Mouse (Mus musculus) CH12.LX (cell line): ENCODE results near the gene Mettl3. TPM values are rescaled to one million over a fixed set of nuclear protein-coding genes. Genes with fewer than 3 reads are reported as not detected.

Source experiments
- DNase-seq: peaks from one replicate; pipeline ENCODE4 v3.0.0-alpha.2; 2013; ENCODE audit errors: extremely low read depth
- H3K27ac ChIP-seq: 2 replicates; pipeline ENCODE4 v1.5.1; 2012; ENCODE audit warnings: low read depth, mild to moderate bottlenecking, control low read depth, moderate library complexity; ENCODE audit not compliant: insufficient read depth
- H3K27me3 ChIP-seq: replicated peaks from 2 replicates; pipeline ENCODE3; 2012; ENCODE audit warnings: inconsistent platforms
- H3K36me3 ChIP-seq, 2 experiments: replicated peaks in 1 of 2; 2 replicates each; pipeline versions ENCODE3 to v1.6.1; 2012; ENCODE audit warnings: inconsistent platforms in 1 of 2, low read length in 1 of 2, mild to moderate bottlenecking in 1 of 2, mixed read lengths in 1 of 2, moderate library complexity in 1 of 2; ENCODE audit not compliant: control insufficient read depth in 1 of 2, insufficient read depth in 1 of 2
- H3K4me1 ChIP-seq, 2 experiments: 2 replicates each; pipeline ENCODE4 v1.6.1; 2012; ENCODE audit warnings: inconsistent platforms in 1 of 2, moderate library complexity in 1 of 2; ENCODE audit not compliant: insufficient read depth in 2 of 2, control insufficient read depth in 1 of 2
- H3K4me2 ChIP-seq: 2 replicates; pipeline ENCODE4 v1.6.1; 2012; ENCODE audit warnings: low read depth, mild to moderate bottlenecking, control low read depth; ENCODE audit not compliant: poor library complexity, insufficient read depth, severe bottlenecking
- H3K4me3 ChIP-seq, 3 experiments: fragments of 150-350 bp in 1 of 3; sonication (generic) in 1 of 3; replicated peaks in 1 of 3; 2 replicates each; pipeline versions ENCODE3 to v1.5.1; 2011 to 2012; ENCODE audit warnings: low read depth in 2 of 3, low read length in 2 of 3, mild to moderate bottlenecking in 2 of 3, moderate library complexity in 2 of 3, control low read depth in 1 of 3, improper control_type of control experiment in 1 of 3, inconsistent platforms in 1 of 3, mixed read lengths in 1 of 3; ENCODE audit not compliant: poor library complexity in 1 of 3
- H3K79me2 ChIP-seq: replicated peaks from 2 replicates; pipeline ENCODE4 v1.6.1; 2012; ENCODE audit warnings: mild to moderate bottlenecking, moderate library complexity; ENCODE audit not compliant: control insufficient read depth, poor library complexity, insufficient read depth, severe bottlenecking; ENCODE audit errors: extremely low read depth
- H3K9ac ChIP-seq: 2 replicates; pipeline ENCODE4 v1.6.1; 2012; ENCODE audit warnings: low read depth, mild to moderate bottlenecking, control low read depth, moderate library complexity; ENCODE audit not compliant: insufficient read depth
- H3K9me3 ChIP-seq: replicated peaks from 2 replicates; pipeline ENCODE3; 2012; ENCODE audit warnings: low read length, inconsistent platforms, mixed read lengths
- CHD1 ChIP-seq: IDR thresholded peaks from 2 replicates; pipeline ENCODE4 v1.6.1; 2012; ENCODE audit warnings: low read depth, low read length, improper control_type of control experiment, inconsistent platforms
- CTCF ChIP-seq, 2 experiments: IDR thresholded peaks in 1 of 2; conservative IDR thresholded peaks in 1 of 2; 2 replicates each; pipeline ENCODE4 v1.5.1; 2011 to 2012; ENCODE audit warnings: low read depth in 2 of 2, low read length in 2 of 2, improper control_type of control experiment in 1 of 2, inconsistent platforms in 1 of 2, mild to moderate bottlenecking in 1 of 2, moderate library complexity in 1 of 2
- E2F4 ChIP-seq: IDR thresholded peaks from 2 replicates; pipeline ENCODE4 v1.6.1; 2011; ENCODE audit warnings: low read depth, low read length, improper control_type of control experiment; ENCODE audit not compliant: insufficient replicate concordance
- HCFC1 ChIP-seq: IDR thresholded peaks from 2 replicates; pipeline ENCODE4 v1.6.1; 2012; ENCODE audit warnings: low read depth, mild to moderate bottlenecking, inconsistent platforms, low read length, improper control_type of control experiment
- JUND ChIP-seq: conservative IDR thresholded peaks from 2 replicates; pipeline ENCODE4 v1.6.1; 2011; ENCODE audit warnings: low read depth, low read length, improper control_type of control experiment
- MAFK ChIP-seq: IDR thresholded peaks from 2 replicates; pipeline ENCODE4 v1.6.1; 2011; ENCODE audit warnings: low read length, improper control_type of control experiment; ENCODE audit not compliant: insufficient replicate concordance
- MAX ChIP-seq: IDR thresholded peaks from 2 replicates; pipeline ENCODE4 v1.6.1; 2011; ENCODE audit warnings: low read length, improper control_type of control experiment
- MXI1 ChIP-seq: IDR thresholded peaks from 2 replicates; pipeline ENCODE4 v1.6.1; 2011; ENCODE audit warnings: mild to moderate bottlenecking, low read depth, low read length, improper control_type of control experiment
- MYC ChIP-seq: IDR thresholded peaks from 2 replicates; pipeline ENCODE4 v1.6.1; 2011; ENCODE audit warnings: low read depth, mild to moderate bottlenecking, improper control_type of control experiment, low read length
- PAX5 ChIP-seq: IDR thresholded peaks from 2 replicates; pipeline ENCODE4 v1.6.1; 2012; ENCODE audit warnings: low read length, inconsistent platforms, mixed read lengths
- POLR2A ChIP-seq: IDR thresholded peaks from 2 replicates; pipeline ENCODE4 v1.6.1; 2011; ENCODE audit warnings: low read depth, mild to moderate bottlenecking, improper control_type of control experiment, low read length
- POLR2AphosphoS2 ChIP-seq: IDR thresholded peaks from 2 replicates; pipeline ENCODE4 v1.6.1; 2011; ENCODE audit warnings: low read depth, low read length, improper control_type of control experiment
- RAD21 ChIP-seq: IDR thresholded peaks from 2 replicates; pipeline ENCODE4 v1.6.1; 2011; ENCODE audit warnings: low read depth, mild to moderate bottlenecking, low read length, improper control_type of control experiment, moderate library complexity
- SIN3A ChIP-seq: IDR thresholded peaks from 2 replicates; pipeline ENCODE4 v1.6.1; 2012; ENCODE audit warnings: low read length, improper control_type of control experiment, inconsistent platforms
- SMC3 ChIP-seq: IDR thresholded peaks from 2 replicates; pipeline ENCODE4 v1.6.1; 2011; ENCODE audit warnings: low read depth, low read length, improper control_type of control experiment
- TBP ChIP-seq: conservative IDR thresholded peaks from 2 replicates; pipeline ENCODE4 v1.6.1; 2011; ENCODE audit warnings: low read depth, low read length, improper control_type of control experiment
- TCF12 ChIP-seq: IDR thresholded peaks from 2 replicates; pipeline ENCODE4 v1.6.1; 2014; ENCODE audit warnings: low read depth, mild to moderate bottlenecking, inconsistent platforms, low read length, improper control_type of control experiment
- USF2 ChIP-seq: conservative IDR thresholded peaks from 2 replicates; pipeline ENCODE4 v1.6.1; 2011; ENCODE audit warnings: low read depth, low read length, improper control_type of control experiment
- ZC3H11A ChIP-seq: IDR thresholded peaks from 2 replicates; pipeline ENCODE4 v1.6.1; 2012; ENCODE audit warnings: low read depth, mild to moderate bottlenecking, inconsistent platforms, low read length, improper control_type of control experiment
- ZKSCAN1 ChIP-seq: IDR thresholded peaks from 2 replicates; pipeline ENCODE4 v1.6.1; 2012; ENCODE audit warnings: low read depth, inconsistent platforms, low read length, improper control_type of control experiment, borderline replicate concordance
- ZMIZ1 ChIP-seq: IDR thresholded peaks from 2 replicates; pipeline ENCODE4 v1.6.1; 2012; ENCODE audit warnings: low read depth, mild to moderate bottlenecking, inconsistent platforms, low read length, improper control_type of control experiment
- ZNF384 ChIP-seq: IDR thresholded peaks from 2 replicates; pipeline ENCODE4 v1.6.1; 2012; ENCODE audit warnings: low read depth, low read length, improper control_type of control experiment, inconsistent platforms
- dilution Hi-C: fragments of 300-500 bp; cut with MboI; formaldehyde crosslinking; loops from 2 replicates; pipeline ENCODE4 v1.14.3; 2020; ENCODE audit warnings: low sequenced_read_pairs; ENCODE audit not compliant: extremely low pct_unique_long_range_greater_than_20kb, extremely low pct_ligation_motif_present
- in situ Hi-C: fragments of 300-500 bp; cut with MboI; formaldehyde crosslinking; loops from 3 replicates; pipeline ENCODE4 v1.14.3; 2019; ENCODE audit warnings: low sequenced_read_pairs, low pct_ligation_motif_present, low pct_unique_long_range_greater_than_20kb, mixed read lengths
- polyA plus RNA-seq: library from polyadenylated mRNA; unstranded; fragments of >175 nt; gene quantifications from 2 replicates; pipeline ENCODE4 v1.2.1, GENCODE M21; 2012; ENCODE audit warnings: low read depth; ENCODE audit not compliant: insufficient read length
- total RNA-seq, 2 experiments: library from RNA; depleted of rRNA; stranded (reverse); fragments of 300-350 nt in 1 of 2; fragments of >200 nt in 1 of 2; gene quantifications; 2 replicates each; pipeline ENCODE4 v1.2.3; 2012 to 2014

Mettl3 gene
- total and polyA plus RNA-seq, 3 experiments = 41.6 to 47.4 (median 47.0) TPM

DNA sequence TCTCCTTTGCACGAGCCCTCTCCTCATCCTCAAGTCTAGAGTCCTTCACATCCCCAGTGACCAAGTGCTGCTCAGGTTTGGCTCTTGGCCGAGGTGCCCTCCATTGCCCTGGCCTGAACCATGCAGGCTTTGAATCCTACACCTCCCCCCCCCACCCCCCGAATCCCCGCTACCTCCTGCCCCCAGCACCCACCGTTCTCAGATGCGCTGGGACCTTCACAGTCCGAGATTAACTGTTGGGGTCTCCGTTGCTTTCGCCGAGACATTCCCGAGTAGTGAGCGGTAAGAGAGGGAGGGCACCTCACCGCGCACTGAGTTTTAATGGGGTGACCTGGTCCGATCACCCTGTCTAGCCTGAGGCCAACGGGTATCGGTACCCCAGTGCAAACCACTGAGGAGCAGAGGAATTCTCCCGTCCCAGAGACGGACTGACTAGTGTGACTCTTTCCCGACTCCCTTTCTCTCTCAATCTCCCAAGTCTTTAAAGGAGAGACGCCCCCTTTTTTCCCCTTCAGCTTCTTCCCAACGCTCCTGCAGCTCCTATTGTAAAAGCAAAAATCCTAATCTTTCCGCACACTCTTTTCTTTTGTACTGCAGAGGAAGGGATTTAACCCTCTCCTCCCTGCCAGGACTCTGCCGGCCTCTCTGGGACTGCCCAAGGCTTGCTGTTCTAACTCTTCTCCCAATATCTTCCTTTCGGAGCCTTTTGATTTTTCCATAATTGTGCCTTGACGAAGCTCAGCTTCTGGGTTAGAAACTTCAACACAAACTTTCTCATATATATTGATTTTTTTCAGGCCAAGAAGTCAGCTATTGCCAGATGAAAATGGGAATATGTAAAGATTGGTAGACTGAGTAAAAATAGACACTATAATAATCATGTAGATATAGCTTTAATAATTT, 23.2 kb upstream of the Mettl3 start, which contains the start of gene Sall2:
Sall2 (minus strand) TSS at position 853 of the 903 bp plus-strand sequence.
- no peaks in the 10 kb centered on the region for H3K36me3 ChIP-seq
- no peak within 1 kb of the TSS for H3K27ac ChIP-seq
- in situ Hi-C loops = loop anchor here (25.0 kb wide), 1 partner anchor 416 kb away; the partner anchor contains the start of genes Ndrg2, Rnase13 and Tppp2
- dilution Hi-C loops = no loop called here
- H3K9ac ChIP-seq = 0 out of 2 replicates have a peak within 1 kb of the TSS, but pooled peaks have one; percentile 14
- no peak within 1 kb of the TSS for H3K4me3 ChIP-seq
- no peak for DNase-seq
- H3K4me1 ChIP-seq = peaks cover 10 to 11% of the 10 kb centered on the region in 2 experiments
- TF ChIP-seq MYC (no peak), ZNF384 (no peak), E2F4 (no peak), MAFK (no peak), MXI1 (no peak), ZMIZ1 (no peak), TCF12 (no peak), CHD1 (no peak), JUND (no peak), RAD21 (no peak), POLR2AphosphoS2 (no peak), TBP (no peak), ZKSCAN1 (no peak), MAX (no peak), PAX5 (no peak), CTCF (conservative IDR thresholded peaks at IDR 0.05 in 1 of 2, IDR thresholded peaks at IDR 0.05 in 1 of 2; ENCODE audit: low read depth in 2 of 2, low read length in 2 of 2) (no peak), SMC3 (no peak), HCFC1 (no peak)
- H3K79me2 ChIP-seq = no peaks in the 10 kb centered on the region
- H3K27me3 ChIP-seq = peaks cover 8% of the 10 kb centered on the region
- peak within 1 kb of the TSS; percentile 86 for H3K4me2 ChIP-seq
- H3K9me3 ChIP-seq = no peaks in the 10 kb centered on the region

DNA sequence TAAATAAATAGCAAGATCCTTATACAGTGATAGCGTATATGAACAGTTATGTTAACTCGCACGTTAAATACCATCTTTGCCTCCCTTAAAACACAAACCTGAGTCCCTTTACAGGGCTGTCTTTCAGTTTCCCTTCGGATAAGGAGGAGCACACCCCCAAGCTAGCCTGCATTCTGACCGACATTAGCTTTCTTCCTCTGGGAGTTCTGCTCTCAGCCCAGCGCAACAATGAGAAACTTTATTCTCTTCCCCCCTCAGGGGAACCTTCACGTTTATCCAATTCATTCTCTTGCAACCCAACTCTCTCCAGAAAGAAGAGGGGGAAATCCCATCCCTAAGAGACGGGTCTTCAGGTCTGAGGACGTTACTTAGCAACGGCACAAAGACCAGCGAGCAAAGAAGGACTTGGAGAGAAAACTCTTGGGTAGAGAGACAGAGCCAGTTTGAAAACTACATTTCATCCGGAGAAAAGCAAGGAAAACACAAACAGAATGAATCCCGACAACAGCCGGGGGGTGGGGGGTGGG, 22.5 kb upstream of the Mettl3 start:
- H3K4me1 ChIP-seq = peaks cover 10 to 11% of the 10 kb centered on the region in 2 experiments
- no peak for TF ChIP-seq ZC3H11A
- no peak for TF ChIP-seq SIN3A
- no peak for TF ChIP-seq MYC
- TF ChIP-seq USF2 = no peak
- TF ChIP-seq POLR2A = no peak
- TF ChIP-seq, all 38 proteins: peak for 0
- Histone ChIP-seq H3K36me3 (no peaks in the 10 kb centered on the region), H3K27ac (no peak overlapping the region), H3K27me3 (peaks cover 8% of the 10 kb centered on the region), H3K4me3 (no peak overlapping the region), H3K4me2 (peak overlapping the region; percentile 86), H3K9me3 (no peaks in the 10 kb centered on the region), H3K79me2 (no peaks in the 10 kb centered on the region), H3K9ac (0 out of 2 replicates have a peak overlapping the region, but pooled peaks have one; percentile 14)
- DNase-seq = peak; percentile 5
- dilution Hi-C loops = no loop called here
- in situ Hi-C loops = loop anchor here (25.0 kb wide), 1 partner anchor 415 kb away; the partner anchor contains the start of genes Ndrg2, Rnase13 and Tppp2
